Mouse (Mus musculus) brain, embryonic 14.5 days (tissue): ENCODE measurements at regions not wholly inside any gene's neighbourhood (a gene's known extent, or its start where the extent isn't known, plus 50 kb on each side); places are given as distances from the start of the nearest gene placed in this dataset.

Experiments used
- DNase-seq: peaks from one replicate; pipeline ENCODE4 v3.0.0-alpha.2; 2011; ENCODE audit warnings: low read depth
- CTCF ChIP-seq: fragments of 200-500 bp; IDR thresholded peaks from 2 replicates; pipeline ENCODE4 v1.5.1; 2012; ENCODE audit warnings: inconsistent platforms, mild to moderate bottlenecking, moderate library complexity, borderline replicate concordance; ENCODE audit not compliant: insufficient read depth, insufficient read length; ENCODE audit errors: extremely low read depth
- POLR2A ChIP-seq: fragments of 200-500 bp; IDR thresholded peaks from 2 replicates; pipeline ENCODE4 v1.6.1; 2012; ENCODE audit warnings: mild to moderate bottlenecking, inconsistent platforms, borderline replicate concordance; ENCODE audit not compliant: poor library complexity, insufficient read depth, insufficient read length, severe bottlenecking; ENCODE audit errors: extremely low read depth

GRCm38 (mm10) chr14:111877524-111877923 is 202.6 kb downstream of the Slitrk5 start:
- no peak for DNase-seq

DNA sequence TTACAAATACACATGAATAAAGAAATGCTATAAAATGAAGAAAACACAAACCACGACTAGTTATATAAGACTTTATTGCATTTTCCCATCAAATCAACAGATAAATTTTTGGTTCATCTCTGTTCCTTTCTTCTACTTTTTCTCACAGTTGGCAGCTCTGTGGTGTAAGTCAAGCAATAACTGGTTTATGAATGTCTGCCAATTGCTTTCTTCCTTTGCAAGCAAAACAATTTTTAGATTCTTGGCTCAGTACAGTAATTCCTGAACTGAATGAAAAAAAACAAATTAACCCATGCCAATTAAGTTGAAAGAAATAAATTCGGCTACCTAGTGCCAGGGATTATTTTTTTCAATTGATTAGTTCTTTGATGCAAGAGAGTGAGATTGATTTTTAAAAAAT is 203.1 kb downstream of the Slitrk5 start:
- no peak for TF ChIP-seq POLR2A
- TF ChIP-seq CTCF = no peak
- peak; percentile 69 for DNase-seq

More at GRCm38 (mm10) chr14:111877524-111877923, 202.6 kb downstream of the Slitrk5 start:
- no peak for TF ChIP-seq CTCF
- TF ChIP-seq POLR2A = no peak

GRCm38 (mm10) chr14:111883952-111884351 is 209.1 kb downstream of the Slitrk5 start:
- no peak for DNase-seq
- TF ChIP-seq CTCF (no peak), POLR2A (no peak)

- no peak for DNase-seq
- TF ChIP-seq POLR2A = no peak
- TF ChIP-seq CTCF = no peak
Measured at GRCm38 (mm10) chr14:111887688-111888087, 212.8 kb downstream of the Slitrk5 start.

- TF ChIP-seq CTCF = no peak
- TF ChIP-seq POLR2A = no peak
- DNase-seq = peak; percentile 12
Measured at GRCm38 (mm10) chr14:111888781-111889180, 213.9 kb downstream of the Slitrk5 start.
